Mouse (Mus musculus) embryonic fibroblast, embryonic 13.5 days (primary cell): ENCODE data around the gene Ankrd13a.

Experiments
- CTCF ChIP-seq: IDR thresholded peaks from 2 replicates; pipeline ENCODE4 v1.5.1; 2011; ENCODE audit warnings: mild to moderate bottlenecking, control low read depth, low read length, moderate library complexity, borderline replicate concordance; ENCODE audit not compliant: insufficient read depth
- POLR2A ChIP-seq: IDR thresholded peaks from 2 replicates; pipeline ENCODE4 v1.6.1; 2011; ENCODE audit warnings: low read depth, mild to moderate bottlenecking, control low read depth, low read length, moderate library complexity

DNA sequence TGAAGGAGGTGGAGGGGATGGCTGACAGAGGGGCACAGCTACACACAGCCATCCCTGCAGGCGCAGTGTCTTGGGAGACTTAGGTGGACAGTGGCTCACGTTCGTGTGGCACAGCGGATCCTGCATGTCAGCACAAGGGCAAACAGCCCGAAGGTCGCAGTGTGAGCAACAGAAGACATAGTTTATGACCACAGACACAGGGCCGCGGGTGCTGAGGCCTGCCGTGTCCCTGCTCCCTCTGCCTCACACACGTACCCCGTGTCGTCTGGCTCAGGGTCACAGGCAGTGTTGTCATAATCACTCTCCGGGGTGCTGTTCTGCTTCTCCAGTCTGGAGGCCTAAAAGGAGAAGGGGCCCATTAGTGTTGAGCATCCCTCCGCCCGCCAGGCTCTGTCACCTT lies 40.9 kb upstream of the Ankrd13a start:
- TF ChIP-seq CTCF = no peak
- TF ChIP-seq POLR2A = no peak
